Mouse (Mus musculus) brown adipose tissue, adult 24 weeks (tissue): ENCODE measurements around the gene Trpv3. TPM values are rescaled to one million over a fixed set of nuclear protein-coding genes. Genes with fewer than 3 reads are reported as not detected.

ENCODE experiments used
- H3K27ac ChIP-seq: fragments of 200-500 bp; replicated peaks from 2 replicates; pipeline ENCODE4 v1.5.1; 2012; ENCODE audit warnings: low read depth, mild to moderate bottlenecking, low read length
- H3K4me1 ChIP-seq: fragments of 200-500 bp; 2 replicates; pipeline ENCODE4 v1.6.1; 2012; ENCODE audit warnings: low read length, mixed read lengths; ENCODE audit not compliant: control insufficient read depth, insufficient read depth, insufficient read length
- H3K4me3 ChIP-seq: fragments of 200-500 bp; 2 replicates; pipeline ENCODE4 v1.5.1; 2012; ENCODE audit warnings: low read depth, mild to moderate bottlenecking, low read length, moderate library complexity; ENCODE audit not compliant: insufficient read depth
- polyA plus RNA-seq: library from polyadenylated mRNA; stranded (reverse); fragments of >200 nt; gene quantifications from 2 replicates; pipeline ENCODE4 v1.2.4, GENCODE M21; 2012; ENCODE audit not compliant: missing spikeins, insufficient read depth, insufficient read length

Trpv3 gene
- polyA plus RNA-seq, result not detected in 2 replicates

GRCm38 (mm10) chr11:73267267-73267666 lies at the start of gene Trpv3:
TSS of gene Trpv3 (plus strand) at chr11:73267388.
- Histone ChIP-seq H3K4me1 (peaks cover 2% of the 10 kb centered on the region; the same call in 1 of the 2 replicates), H3K27ac (no peak within 1 kb of the TSS), H3K4me3 (no peak within 1 kb of the TSS)

- H3K4me1 ChIP-seq, result no peaks in the 10 kb centered on the region; the same call in 1 of the 2 replicates
Observed at GRCm38 (mm10) chr11:73219671-73220070, 47.5 kb upstream of the Trpv3 start.

GRCm38 (mm10) chr11:73220651-73221050 lies 46.5 kb upstream of the Trpv3 start:
- no peak overlapping the region for H3K4me3 ChIP-seq
- H3K4me1 ChIP-seq, result no peaks in the 10 kb centered on the region; the same call in 1 of the 2 replicates
- no peak overlapping the region for H3K27ac ChIP-seq

More at GRCm38 (mm10) chr11:73219671-73220070, 47.5 kb upstream of the Trpv3 start:
- Histone ChIP-seq H3K4me3 (no peak overlapping the region), H3K27ac (no peak overlapping the region)

- no peaks in the 10 kb centered on the region for H3K4me1 ChIP-seq
- no peak overlapping the region for H3K4me3 ChIP-seq
- H3K27ac ChIP-seq, result no peak overlapping the region
Observed at GRCm38 (mm10) chr11:73222846-73223245, 44.3 kb upstream of the Trpv3 start.

GRCm38 (mm10) chr11:73223966-73224365 lies 43.2 kb upstream of the Trpv3 start:
- no peaks in the 10 kb centered on the region; the same call in 1 of the 2 replicates for H3K4me1 ChIP-seq
- H3K27ac ChIP-seq, result no peak overlapping the region
- H3K4me3 ChIP-seq, result no peak overlapping the region

GRCm38 (mm10) chr11:73225856-73226255 lies 41.3 kb upstream of the Trpv3 start:
- H3K4me3 ChIP-seq, result no peak overlapping the region
- no peak overlapping the region for H3K27ac ChIP-seq
- no peaks in the 10 kb centered on the region; the same call in 1 of the 2 replicates for H3K4me1 ChIP-seq

GRCm38 (mm10) chr11:73228881-73229280 lies 38.3 kb upstream of the Trpv3 start:
- no peaks in the 10 kb centered on the region; the same call in 1 of the 2 replicates for H3K4me1 ChIP-seq
- no peak overlapping the region for H3K27ac ChIP-seq
- H3K4me3 ChIP-seq, result no peak overlapping the region

GRCm38 (mm10) chr11:73230081-73230480 lies 37.1 kb upstream of the Trpv3 start:
- H3K4me3 ChIP-seq, result no peak overlapping the region
- peaks cover 2% of the 10 kb centered on the region for H3K4me1 ChIP-seq
- no peak overlapping the region for H3K27ac ChIP-seq

- Histone ChIP-seq H3K4me3 (no peak overlapping the region), H3K4me1 (peaks cover 21% of the 10 kb centered on the region), H3K27ac (no peak overlapping the region)
Observed at GRCm38 (mm10) chr11:73232513-73232912, 34.7 kb upstream of the Trpv3 start.

- no peak within 1 kb of the TSS for H3K4me3 ChIP-seq
- no peak within 1 kb of the TSS for H3K27ac ChIP-seq
- peaks cover 24% of the 10 kb centered on the region for H3K4me1 ChIP-seq
Observed at GRCm38 (mm10) chr11:73233992-73234391, 33.2 kb upstream of the Trpv3 start, which contains the start of gene Trpv1. TSS of gene Trpv1 (plus strand) at chr11:73234292.

GRCm38 (mm10) chr11:73235990-73236701 lies 31.0 kb upstream of the Trpv3 start:
- H3K27ac ChIP-seq, result peak overlapping the region; percentile 80
- no peak overlapping the region for H3K4me3 ChIP-seq
- H3K4me1 ChIP-seq, result peaks cover 24% of the 10 kb centered on the region

GRCm38 (mm10) chr11:73236731-73237130 lies 30.5 kb upstream of the Trpv3 start:
- peak overlapping the region; percentile 47 for H3K27ac ChIP-seq
- H3K4me1 ChIP-seq, result peaks cover 24% of the 10 kb centered on the region
- no peak overlapping the region for H3K4me3 ChIP-seq

GRCm38 (mm10) chr11:73242199-73242598 lies 25.0 kb upstream of the Trpv3 start:
- Histone ChIP-seq H3K27ac (no peak overlapping the region), H3K4me3 (no peak overlapping the region), H3K4me1 (peaks cover 5% of the 10 kb centered on the region)

- no peak overlapping the region for H3K27ac ChIP-seq
- 0 out of 2 replicates have a peak, but pooled peaks cover under 1% of the 10 kb centered on the region for H3K4me1 ChIP-seq
- H3K4me3 ChIP-seq, result no peak overlapping the region
Observed at GRCm38 (mm10) chr11:73242777-73243176, 24.4 kb upstream of the Trpv3 start.

- Histone ChIP-seq H3K4me1 (no peaks in the 10 kb centered on the region), H3K4me3 (no peak overlapping the region), H3K27ac (no peak overlapping the region)
Observed at GRCm38 (mm10) chr11:73257362-73257945, 9.7 kb upstream of the Trpv3 start.

GRCm38 (mm10) chr11:73258664-73259063 lies 8.5 kb upstream of the Trpv3 start:
- Histone ChIP-seq H3K4me3 (no peak overlapping the region), H3K27ac (no peak overlapping the region), H3K4me1 (no peaks in the 10 kb centered on the region)
